Mouse (Mus musculus) skeletal muscle tissue, adult 2 months (tissue): ENCODE measurements at regions not wholly inside any gene's neighbourhood (a gene's known extent, or its start where the extent isn't known, plus 50 kb on each side); places are given as distances from the start of the nearest gene placed in this dataset.
A peak's percentile ranks its signal among the peaks of the same experiment; 100 is the strongest.

Source experiments
- DNase-seq: peaks from one replicate; pipeline ENCODE4 v3.0.0-alpha.2; 2012; ENCODE audit warnings: low read depth, low spot score

- no peak for DNase-seq
These were observed 148.1 kb upstream of the Hs6st1 start for GRCm38 (mm10) chr1:35919840-35920734.

DNA sequence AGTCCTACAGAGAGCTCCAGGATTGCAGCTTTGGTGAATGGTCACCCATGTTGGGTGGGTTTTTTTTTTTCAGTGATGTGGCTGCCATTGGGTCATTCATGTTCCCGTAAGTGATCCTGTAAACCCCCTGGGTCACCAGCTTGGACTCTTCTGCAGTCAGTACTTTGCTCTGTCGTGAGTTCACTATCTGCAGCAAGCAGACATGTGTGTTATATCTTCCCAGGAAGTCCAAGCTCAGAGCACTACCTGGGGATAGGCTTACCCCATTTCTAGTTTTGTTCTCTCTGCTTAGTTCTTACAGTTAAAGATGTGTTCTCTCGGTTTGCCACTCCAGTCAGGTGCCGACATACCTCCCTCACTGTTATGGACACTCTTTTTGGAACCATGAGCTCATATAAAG, 143.4 kb upstream of the Hs6st1 start:
- DNase-seq = no peak

GRCm38 (mm10) chr1:35925301-35925700, 142.9 kb upstream of the Hs6st1 start:
- no peak for DNase-seq

- DNase-seq = peak; percentile 49
These were observed 141.8 kb upstream of the Hs6st1 start for GRCm38 (mm10) chr1:35926191-35927048.

DNA sequence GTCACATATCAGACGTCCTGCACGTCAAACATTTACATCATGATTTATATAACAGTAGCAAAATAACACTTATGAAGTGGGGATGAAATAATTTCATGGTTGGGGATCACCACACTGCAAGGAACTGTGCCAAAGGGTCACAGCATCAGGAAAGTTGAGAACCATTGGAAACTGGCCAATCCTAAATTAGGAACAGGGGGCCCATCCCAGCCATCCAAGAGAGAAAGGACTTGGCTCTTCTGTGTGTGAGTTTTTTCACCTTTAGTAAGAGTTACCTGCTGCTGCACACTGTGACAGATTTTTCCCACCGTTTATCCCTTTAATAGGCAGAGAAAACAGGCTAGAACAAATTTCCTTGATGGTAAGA, 141.2 kb upstream of the Hs6st1 start:
- peak; percentile 35 for DNase-seq

GRCm38 (mm10) chr1:35930351-35930750, 137.8 kb upstream of the Hs6st1 start:
- no peak for DNase-seq

DNA sequence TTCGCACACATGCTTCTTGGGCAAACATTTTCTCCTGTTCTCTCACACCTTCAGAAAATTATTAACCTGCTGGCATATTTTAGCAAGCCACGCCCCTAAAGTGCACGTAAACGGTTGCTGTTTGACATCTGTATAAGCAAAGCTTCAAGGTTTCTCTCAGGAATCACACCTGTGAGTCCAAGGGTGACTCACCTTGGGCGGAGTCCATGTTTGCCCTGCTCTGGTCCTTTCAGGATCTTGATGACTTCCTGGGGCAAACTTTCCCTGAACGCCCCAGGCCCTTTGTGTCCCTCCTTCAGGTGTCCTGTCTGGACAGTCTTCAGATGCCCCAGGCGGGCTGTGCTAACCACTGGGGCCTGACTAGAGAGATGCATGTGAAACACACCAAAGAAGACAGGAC, 137.1 kb upstream of the Hs6st1 start:
- no peak for DNase-seq

- DNase-seq = peak; percentile 49
These were observed 134.7 kb upstream of the Hs6st1 start for GRCm38 (mm10) chr1:35933511-35933910.

DNA sequence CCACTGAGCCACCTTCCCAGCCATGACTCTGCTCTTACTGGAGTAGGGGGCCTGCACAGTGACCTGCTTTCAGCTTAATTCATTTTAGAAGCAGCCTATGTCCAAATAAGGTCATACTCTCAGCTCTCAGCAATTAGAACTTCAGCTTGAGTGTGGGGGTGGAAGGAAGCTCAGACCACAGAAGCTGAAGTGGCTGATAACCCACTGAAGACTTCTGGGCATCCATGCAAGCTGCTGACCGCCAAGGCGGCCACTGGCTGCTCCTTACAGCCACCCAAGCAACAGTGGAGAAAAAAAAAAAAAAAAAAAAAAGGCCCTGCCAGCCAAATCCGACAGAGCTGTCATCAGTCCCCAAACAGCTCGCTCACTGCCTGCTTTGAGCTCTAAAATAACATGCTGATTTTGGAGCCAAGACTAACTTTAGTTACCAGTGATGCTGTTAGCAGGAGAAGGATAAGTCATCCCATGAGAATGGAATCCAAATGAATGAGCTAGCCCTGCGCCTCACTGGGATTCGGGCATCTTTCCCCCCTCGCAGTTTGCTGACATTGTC, 133.0 kb upstream of the Hs6st1 start:
- DNase-seq = peak; percentile 60

- no peak for DNase-seq
These were observed 131.7 kb upstream of the Hs6st1 start for GRCm38 (mm10) chr1:35936362-35937093.

DNA sequence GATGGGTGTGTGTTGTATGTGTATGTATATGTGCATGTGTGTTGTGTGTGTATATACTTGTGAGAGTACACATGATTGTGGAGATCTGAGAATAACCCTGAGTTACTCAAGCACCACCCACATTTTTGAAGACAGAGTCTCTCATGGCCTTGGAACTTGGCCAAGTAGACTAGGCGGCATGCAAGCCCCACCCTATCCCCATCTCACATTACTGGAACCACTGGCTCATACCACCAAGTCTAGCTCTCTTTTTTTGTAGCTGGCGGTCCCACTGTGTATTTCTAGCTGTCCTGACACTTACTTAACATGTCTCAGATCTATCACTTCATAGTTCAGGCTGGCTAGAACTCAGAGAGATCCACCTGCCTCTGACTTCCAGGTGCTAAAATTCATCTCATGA, 128.0 kb upstream of the Hs6st1 start:
- DNase-seq = peak; percentile 30

DNA sequence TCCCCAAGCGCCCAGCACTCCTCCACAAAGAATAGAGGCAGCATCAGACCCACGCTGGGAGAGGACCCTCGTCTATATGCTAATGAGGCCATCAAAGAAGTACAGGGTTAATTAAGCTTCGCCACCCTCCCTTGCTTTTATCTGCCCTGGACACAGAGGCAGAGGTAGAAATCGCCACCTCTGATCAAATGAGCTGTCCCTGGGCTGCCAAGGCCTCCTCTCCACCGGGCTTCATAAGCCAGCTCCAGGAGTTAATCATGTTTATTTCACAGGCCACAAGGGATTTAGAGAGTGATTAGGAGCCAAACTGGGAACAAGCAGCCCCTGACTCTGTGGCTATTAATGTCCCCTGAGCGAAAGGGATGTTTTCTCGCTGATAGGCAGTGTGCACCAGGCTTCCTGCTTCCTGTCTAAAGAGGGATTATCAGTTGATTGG, 126.5 kb upstream of the Hs6st1 start:
- DNase-seq = no peak

GRCm38 (mm10) chr1:35942222-35942621, 126.0 kb upstream of the Hs6st1 start:
- DNase-seq = no peak

DNA sequence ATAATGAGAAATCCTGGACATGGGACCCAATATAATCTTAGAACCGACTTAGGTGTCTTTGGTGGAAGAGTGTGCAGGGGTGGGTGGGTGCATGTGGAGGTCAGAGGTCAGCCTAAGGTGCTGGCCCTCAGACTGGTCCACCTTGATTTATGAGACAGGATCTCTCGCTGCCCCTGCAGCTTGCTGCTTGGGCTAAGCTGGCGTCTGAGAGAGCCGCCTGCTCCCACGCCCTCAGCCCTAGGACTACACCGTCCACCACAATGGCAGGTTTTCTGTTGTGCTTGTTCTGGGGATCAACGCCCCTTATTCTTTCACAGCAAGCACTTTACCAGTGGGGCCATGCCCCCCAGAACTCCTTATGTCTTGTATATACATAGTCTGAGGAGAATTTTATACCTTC, 124.4 kb upstream of the Hs6st1 start:
- no peak for DNase-seq

DNA sequence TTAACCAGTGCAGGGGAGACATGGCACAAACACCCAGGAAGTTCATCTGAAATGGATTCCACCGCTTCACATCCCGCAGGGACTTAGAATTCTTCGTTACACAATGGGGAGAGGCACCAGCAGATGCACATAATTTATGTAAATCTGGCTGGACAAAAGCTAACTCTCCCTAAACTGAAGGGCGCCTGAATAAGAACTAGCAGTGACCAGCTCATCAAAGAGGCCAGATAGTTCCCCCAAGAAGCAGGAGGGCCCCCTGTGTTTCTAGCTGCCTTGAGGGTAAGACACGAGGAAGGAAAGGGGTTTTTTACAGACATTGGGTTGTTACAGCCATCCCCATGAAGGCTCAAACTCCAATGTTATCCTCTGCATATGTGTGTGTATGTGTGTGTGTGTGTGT, 123.8 kb upstream of the Hs6st1 start:
- no peak for DNase-seq

DNA sequence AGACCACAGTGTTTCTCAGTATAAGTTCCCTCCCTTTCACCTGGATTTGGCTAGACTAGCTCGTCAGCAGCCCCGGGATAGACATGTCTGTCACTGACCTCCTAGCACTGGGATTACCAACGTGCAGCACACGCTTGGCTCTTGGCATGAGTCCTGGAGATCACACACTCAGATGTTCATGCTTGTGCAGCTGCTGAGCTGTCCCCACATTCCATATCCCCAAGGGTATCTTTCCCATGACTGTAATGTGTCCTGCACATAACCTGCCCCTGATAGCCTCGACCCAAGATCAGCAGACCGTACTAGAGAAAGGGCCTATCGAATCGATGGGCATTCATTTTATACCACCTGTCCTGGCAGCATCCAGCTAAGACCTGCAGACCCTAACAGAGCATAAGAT, 123.4 kb upstream of the Hs6st1 start:
- DNase-seq = peak; percentile 28

DNA sequence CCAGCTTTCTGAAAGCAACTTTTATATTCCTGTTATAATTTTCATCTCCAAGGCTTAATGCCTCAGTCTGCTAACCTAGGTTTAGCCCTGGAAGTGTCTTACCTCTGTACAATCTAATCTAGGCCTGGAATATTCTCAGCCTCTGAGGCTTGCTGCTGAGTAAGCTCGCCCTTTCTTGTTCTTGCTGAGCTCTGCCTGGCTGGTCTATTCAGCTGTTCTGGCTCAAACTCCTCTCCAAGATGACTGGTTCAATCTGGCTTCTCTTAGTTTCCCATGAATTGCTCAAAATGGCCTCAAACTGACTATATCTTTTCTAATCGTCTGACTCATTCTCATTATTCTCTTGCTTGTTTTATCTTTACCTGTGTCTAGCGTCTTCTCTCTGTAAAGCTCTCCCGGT, 122.6 kb upstream of the Hs6st1 start:
- no peak for DNase-seq

- DNase-seq = no peak
These were observed 120.1 kb upstream of the Hs6st1 start for GRCm38 (mm10) chr1:35948104-35948503.

- DNase-seq = no peak
These were observed 117.1 kb upstream of the Hs6st1 start for GRCm38 (mm10) chr1:35951082-35951481.

DNA sequence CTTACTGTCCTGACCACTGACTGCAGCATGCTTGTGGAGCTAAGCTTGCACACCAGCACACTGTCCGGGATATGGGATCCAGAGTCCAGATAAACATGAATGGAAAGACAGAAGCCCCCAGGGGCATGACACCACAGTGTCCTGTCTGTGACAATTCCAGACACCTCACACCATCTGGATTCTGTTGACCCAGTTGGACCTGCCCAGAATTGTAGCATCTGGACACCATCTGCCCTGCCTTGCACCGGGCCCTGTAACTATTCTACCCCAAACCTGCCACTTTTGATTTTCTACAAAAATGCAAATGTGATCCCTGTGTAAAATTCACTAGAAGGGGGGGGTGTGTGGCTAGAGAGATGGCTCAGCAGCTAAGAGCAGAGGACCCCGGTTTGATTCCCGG, 114.5 kb upstream of the Hs6st1 start:
- DNase-seq = no peak
